Comparison of ENCODE assay signal across 8 mouse cellular contexts in genomic region chr6:90551251-90551650, GRCm38 (mm10). TPM values are rescaled to one million over a fixed set of nuclear protein-coding genes. Genes with fewer than 3 reads are reported as not detected.
DNase-seq lines count a peak whose midpoint lies in the region; ATAC-seq and TF ChIP-seq lines count a peak whose summit lies in the region.

No protein-coding gene starts in this region.

- no peak for TF ChIP-seq EP300 in liver, embryonic 14.5 days (IDR thresholded peaks at IDR 0.05; ENCODE audit: low read depth)

- peaks cover 13% of the 10 kb centered on the region for H3K4me1 ChIP-seq in heart, embryonic 12.5 days (replicated peaks)
- H3K4me1 ChIP-seq in neural tube, embryonic 12.5 days, result 0 out of 2 replicates have a peak, but pooled peaks cover 9% of the 10 kb centered on the region
- H3K4me1 ChIP-seq in liver, embryonic 14.5 days (replicated peaks; ENCODE audit: control insufficient read depth in 2 of 2, insufficient read depth in 2 of 2, low read length in 1 of 2), result 0 out of 4 replicates have a peak, but pooled peaks cover 0 to 3% of the 10 kb centered on the region in 2 experiments

- no peak for TF ChIP-seq CTCF in liver, embryonic 14.5 days (IDR thresholded peaks at IDR 0.05; ENCODE audit: low read depth)

- no peak overlapping the region for H3K9ac ChIP-seq in heart, embryonic 12.5 days
- peak overlapping the region; percentile 35; the same call in 1 of the 2 replicates for H3K9ac ChIP-seq in neural tube, embryonic 12.5 days
- no peak overlapping the region; the same call in 1 of the 2 replicates for H3K9ac ChIP-seq in liver, embryonic 14.5 days (replicated peaks)

- no peak overlapping the region for H3K4me3 ChIP-seq in heart, embryonic 12.5 days
- H3K4me3 ChIP-seq in neural tube, embryonic 12.5 days, result no peak overlapping the region
- H3K4me3 ChIP-seq in liver, embryonic 14.5 days (ENCODE audit: insufficient read depth in 1 of 2, low read depth in 2 of 2, low read length in 2 of 2), result peak overlapping the region; percentile 42 to 45

- peaks cover 14% of the 10 kb centered on the region; the same call in 1 of the 2 replicates for H3K27me3 ChIP-seq in heart, embryonic 12.5 days (replicated peaks)
- no peaks in the 10 kb centered on the region for H3K27me3 ChIP-seq in neural tube, embryonic 12.5 days (replicated peaks)
- no peaks in the 10 kb centered on the region for H3K27me3 ChIP-seq in liver, embryonic 14.5 days (ENCODE audit: control insufficient read depth, insufficient read depth, low read length)

- DNase-seq in heart, adult 18-20 months, result no peak
- DNase-seq in neural tube, embryonic 10.5 days (ENCODE audit: extremely low spot score, low spot score), result no peak
- no peak for DNase-seq in liver, embryonic 14.5 days (ENCODE audit: low read depth in 3 of 3, low spot score in 3 of 3)
- DNase-seq in MN1 (ENCODE audit: low spot score), result no peak
- no peak for DNase-seq in cerebellum, postnatal 14 days
- DNase-seq in thymus, adult 18-20 months, result no peak

- peak overlapping the region; percentile 56; the same call in 1 of the 2 replicates for H3K4me2 ChIP-seq in heart, embryonic 12.5 days
- H3K4me2 ChIP-seq in neural tube, embryonic 12.5 days (replicated peaks), result peak overlapping the region; percentile 48
- peak overlapping the region; percentile 59 for H3K4me2 ChIP-seq in liver, embryonic 14.5 days (ENCODE audit: low read depth)

- no peaks in the 10 kb centered on the region for H3K9me3 ChIP-seq in heart, embryonic 12.5 days (replicated peaks)
- H3K9me3 ChIP-seq in neural tube, embryonic 12.5 days, result no peaks in the 10 kb centered on the region
- H3K9me3 ChIP-seq in liver, embryonic 14.5 days (ENCODE audit: control insufficient read depth, low read length), result no peaks in the 10 kb centered on the region

- H3K36me3 ChIP-seq in heart, embryonic 12.5 days, result no peaks in the 10 kb centered on the region
- H3K36me3 ChIP-seq in neural tube, embryonic 12.5 days, result no peaks in the 10 kb centered on the region
- H3K36me3 ChIP-seq in liver, embryonic 14.5 days (replicated peaks; ENCODE audit: control insufficient read depth, insufficient read depth, low read depth), result no peaks in the 10 kb centered on the region

- no peak overlapping the region for H3K27ac ChIP-seq in heart, embryonic 12.5 days (ENCODE audit: poor library complexity, severe bottlenecking)
- H3K27ac ChIP-seq in neural tube, embryonic 12.5 days, result no peak overlapping the region
- no peak overlapping the region for H3K27ac ChIP-seq in liver, embryonic 14.5 days

- no peak for ATAC-seq in heart, embryonic 12.5 days (ENCODE audit: insufficient number of reproducible peaks, low FRiP score)
- ATAC-seq in neural tube, embryonic 12.5 days (ENCODE audit: low FRiP score, low read depth), result no peak
- ATAC-seq in liver, embryonic 14.5 days (ENCODE audit: insufficient read depth), result 0 out of 2 replicates have a peak, but pooled peaks have one; percentile 2

RNA-seq across cellular contexts. Expression of gene Slc41a3, which starts 53.3 kb away (rescaled TPM):
- polyA plus RNA-seq in heart, embryonic 12.5 days (2016; fragmentation: Nextera tagmentation; extraction: Ambion mirVana), result 11.4 and 12.2 TPM in 2 replicates
- 100 to 1,000 TPM; 127 to 149 TPM for total RNA-seq in heart, adult 18-20 months (2021)
- polyA plus RNA-seq in neural tube, embryonic 12.5 days (2016; fragmentation: Nextera tagmentation; extraction: Ambion mirVana), result 4.0 and 4.1 TPM in 2 replicates
- 23.5 and 25.3 TPM in 2 replicates for polyA plus RNA-seq in liver, embryonic 14.5 days (2012; rRNA removed)
- 27.6 and 30.6 TPM in 2 replicates for polyA plus RNA-seq in liver, embryonic 14.5 days (2014; fragmentation: Nextera tagmentation; extraction: Ambion mirVana)

Comparison
In these comparisons a context has a peak if more than half of its experiments do, and no peak if none do; other contexts are left out.
1. H3K4me3 ChIP-seq: peak in liver, embryonic 14.5 days (2 of 2); none in heart, embryonic 12.5 days (single experiment) and neural tube, embryonic 12.5 days (single experiment).
2. Peak in every context shown above with its lines, with median percentiles within 50 percentile points of each other: H3K4me2 ChIP-seq.